Mouse (Mus musculus) embryonic facial prominence, embryonic 10.5 days (tissue): ENCODE measurements around the gene Sdad1. TPM values are rescaled to one million over a fixed set of nuclear protein-coding genes. Genes with fewer than 3 reads are reported as not detected.

ENCODE experiments used
- DNase-seq: peaks from one replicate; pipeline ENCODE4 v3.0.0-alpha.2; 2017; ENCODE audit warnings: low spot score
- H3K27ac ChIP-seq: fragments of 300-500 bp; sonication (generic); replicated peaks from 2 replicates; pipeline ENCODE4 v1.5.1; 2016; ENCODE audit warnings: mild to moderate bottlenecking
- H3K27me3 ChIP-seq: fragments of 300-500 bp; sonication (generic); replicated peaks from 2 replicates; pipeline ENCODE4 v1.6.1; 2016; ENCODE audit warnings: low read depth, mild to moderate bottlenecking; ENCODE audit not compliant: poor library complexity, severe bottlenecking
- H3K36me3 ChIP-seq: fragments of 300-500 bp; sonication (generic); replicated peaks from 2 replicates; pipeline ENCODE4 v1.6.1; 2016; ENCODE audit warnings: mild to moderate bottlenecking, moderate library complexity
- H3K4me1 ChIP-seq: fragments of 300-500 bp; sonication (generic); 2 replicates; pipeline ENCODE4 v1.6.1; 2016
- H3K4me3 ChIP-seq: fragments of 300-500 bp; sonication (generic); 2 replicates; pipeline ENCODE4 v1.5.1; 2016; ENCODE audit warnings: mild to moderate bottlenecking, moderate library complexity
- H3K9me3 ChIP-seq: fragments of 300-500 bp; sonication (generic); 2 replicates; pipeline ENCODE4 v1.6.1; 2016; ENCODE audit warnings: mild to moderate bottlenecking
- WGBS: fragments of 180-500 bp; shearing (Covaris S2); methylation state at CpG from one replicate; pipeline ENCODE4 v1.1.7; 2016; 5-methylcytosine and 5-hydroxymethylcytosine counted together
- polyA plus RNA-seq: library from polyadenylated mRNA; unstranded; fragments of >200 nt; fragmentation: Nextera tagmentation; extraction: Ambion mirVana; gene quantifications from 2 replicates; pipeline ENCODE4 v1.2.1, GENCODE M21; 2016

Gene Sdad1
- polyA plus RNA-seq, 1 experiment from 2014 or later: 53.2 TPM

DNA sequence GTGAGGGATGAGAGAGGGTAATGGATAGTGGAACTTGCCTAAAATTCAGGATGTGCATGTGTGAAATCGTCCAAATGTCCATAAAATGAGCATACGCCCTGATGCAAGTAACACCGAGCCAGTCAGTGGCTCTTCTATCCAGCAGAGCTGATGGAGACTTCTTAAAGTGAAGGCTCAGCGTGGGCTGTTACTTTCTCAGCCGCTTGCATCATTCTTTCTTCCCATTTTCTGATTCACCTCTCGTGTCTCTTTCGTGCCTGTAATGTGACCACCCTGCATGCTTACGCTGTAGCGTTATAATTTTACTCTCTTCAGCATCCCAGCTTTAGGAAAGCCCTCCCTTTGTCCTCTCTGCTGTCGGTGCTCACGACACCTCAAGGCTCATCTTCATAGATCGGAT, 20.8 kb upstream of the Sdad1 start:
- DNase-seq: no peak
- WGBS: 89% methylated on average over 12 of the region's 12 CpGs
- no peak overlapping the region for H3K4me3 ChIP-seq
- H3K9me3 ChIP-seq: no peaks in the 10 kb centered on the region
- no peaks in the 10 kb centered on the region for H3K27me3 ChIP-seq
- no peak overlapping the region for H3K27ac ChIP-seq
- no peaks in the 10 kb centered on the region for H3K4me1 ChIP-seq
- no peaks in the 10 kb centered on the region for H3K36me3 ChIP-seq

GRCm38 (mm10) chr5:92327929-92328328, 17.6 kb upstream of the Sdad1 start, which contains the start of gene Cxcl9:
Gene Cxcl9 (minus strand): TSS chr5:92328079.
- Histone ChIP-seq H3K27ac (no peak within 1 kb of the TSS), H3K9me3 (no peaks in the 10 kb centered on the region), H3K36me3 (no peaks in the 10 kb centered on the region), H3K27me3 (no peaks in the 10 kb centered on the region), H3K4me1 (no peaks in the 10 kb centered on the region), H3K4me3 (no peak within 1 kb of the TSS)
- WGBS: 85% methylated on average over 7 of the region's 7 CpGs
- no peak for DNase-seq

- 87% methylated on average over 6 of the region's 6 CpGs for WGBS
- H3K9me3 ChIP-seq: no peaks in the 10 kb centered on the region
These were observed 17.1 kb upstream of the Sdad1 start for GRCm38 (mm10) chr5:92327367-92327766.

DNA sequence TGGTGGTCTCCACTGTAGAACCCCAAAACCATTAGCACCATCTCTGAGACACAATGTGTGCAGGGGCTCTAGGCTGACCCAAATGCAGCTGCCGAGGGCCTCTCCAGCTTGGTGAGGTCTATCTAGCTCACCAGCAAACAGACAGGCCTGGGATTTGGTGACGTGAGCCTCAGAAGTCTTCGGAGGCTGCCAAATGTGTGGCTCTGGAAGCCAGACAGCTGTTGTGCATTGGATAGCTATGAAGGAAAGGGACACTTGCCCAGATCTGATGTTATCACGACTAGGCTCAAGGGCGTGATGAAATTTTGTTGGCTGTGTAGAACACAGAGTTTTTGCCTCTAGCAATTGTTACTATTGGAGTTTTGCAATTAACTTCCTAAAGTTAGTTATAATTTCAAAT, 13.0 kb upstream of the Sdad1 start:
- no peak for DNase-seq
- Histone ChIP-seq H3K4me3 (no peak overlapping the region), H3K4me1 (no peaks in the 10 kb centered on the region), H3K27ac (no peak overlapping the region), H3K9me3 (no peaks in the 10 kb centered on the region), H3K27me3 (no peaks in the 10 kb centered on the region), H3K36me3 (no peaks in the 10 kb centered on the region)
- 83% methylated on average over 5 of the region's 5 CpGs for WGBS

More at GRCm38 (mm10) chr5:92327367-92327766, 17.1 kb upstream of the Sdad1 start:
- H3K36me3 ChIP-seq: no peaks in the 10 kb centered on the region
- no peaks in the 10 kb centered on the region for H3K4me1 ChIP-seq
- no peak overlapping the region for H3K27ac ChIP-seq
- no peak for DNase-seq
- H3K4me3 ChIP-seq: no peak overlapping the region
- H3K27me3 ChIP-seq: no peaks in the 10 kb centered on the region

GRCm38 (mm10) chr5:92322612-92323011, 12.3 kb upstream of the Sdad1 start:
- Histone ChIP-seq H3K9me3 (no peaks in the 10 kb centered on the region), H3K27me3 (no peaks in the 10 kb centered on the region), H3K27ac (no peak overlapping the region), H3K4me3 (no peak overlapping the region), H3K4me1 (no peaks in the 10 kb centered on the region), H3K36me3 (no peaks in the 10 kb centered on the region)
- DNase-seq: no peak
- 81% methylated on average over 4 of the region's 4 CpGs for WGBS

GRCm38 (mm10) chr5:92321631-92322400, 11.5 kb upstream of the Sdad1 start:
- no peak overlapping the region for H3K27ac ChIP-seq
- H3K9me3 ChIP-seq: no peaks in the 10 kb centered on the region
- H3K4me1 ChIP-seq: no peaks in the 10 kb centered on the region
- no peak for DNase-seq
- H3K27me3 ChIP-seq: no peaks in the 10 kb centered on the region
- no peaks in the 10 kb centered on the region for H3K36me3 ChIP-seq
- H3K4me3 ChIP-seq: no peak overlapping the region
- WGBS: 79% methylated on average over 8 of the region's 8 CpGs

GRCm38 (mm10) chr5:92318596-92318995, 8.3 kb upstream of the Sdad1 start:
- H3K27me3 ChIP-seq: no peaks in the 10 kb centered on the region
- H3K4me1 ChIP-seq: no peaks in the 10 kb centered on the region
- no peak for DNase-seq
- no peak overlapping the region for H3K27ac ChIP-seq
- WGBS: 94% methylated on average over 14 of the region's 14 CpGs
- H3K36me3 ChIP-seq: no peaks in the 10 kb centered on the region
- H3K9me3 ChIP-seq: no peaks in the 10 kb centered on the region
- no peak overlapping the region for H3K4me3 ChIP-seq

DNA sequence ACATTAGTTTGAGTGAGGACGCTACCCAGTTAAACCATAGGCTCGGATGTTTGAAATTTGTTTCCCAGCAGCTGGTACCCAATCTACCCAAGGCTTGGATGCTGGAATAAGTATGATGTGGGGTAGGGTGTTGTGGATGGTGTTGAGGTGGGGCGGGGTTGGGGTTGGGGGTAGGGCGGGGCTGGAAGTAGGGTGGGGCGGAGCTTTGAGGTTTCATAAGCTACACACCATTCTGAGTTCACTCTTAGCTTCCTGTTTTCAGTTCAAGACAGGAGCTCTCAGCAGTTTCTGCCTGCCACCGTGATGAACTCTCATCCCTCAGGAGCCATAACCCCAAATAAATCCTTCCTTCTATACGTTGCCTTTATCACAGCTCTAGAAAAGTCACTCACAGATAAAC, 7.8 kb upstream of the Sdad1 start:
- H3K4me1 ChIP-seq: no peaks in the 10 kb centered on the region

GRCm38 (mm10) chr5:92313776-92314175, 3.5 kb upstream of the Sdad1 start:
- Histone ChIP-seq H3K4me3 (no peak overlapping the region), H3K27ac (no peak overlapping the region), H3K9me3 (no peaks in the 10 kb centered on the region), H3K4me1 (peaks cover 4% of the 10 kb centered on the region), H3K36me3 (no peaks in the 10 kb centered on the region), H3K27me3 (no peaks in the 10 kb centered on the region)
- WGBS: 78% methylated on average over 7 of the region's 7 CpGs
- no peak for DNase-seq

More for the DNA sequence above, 7.8 kb upstream of the Sdad1 start:
- no peak overlapping the region for H3K4me3 ChIP-seq
- H3K9me3 ChIP-seq: no peaks in the 10 kb centered on the region
- no peak overlapping the region for H3K27ac ChIP-seq
- no peaks in the 10 kb centered on the region for H3K27me3 ChIP-seq
- no peaks in the 10 kb centered on the region for H3K36me3 ChIP-seq
- WGBS: 86% methylated on average over 7 of the region's 7 CpGs
- no peak for DNase-seq

DNA sequence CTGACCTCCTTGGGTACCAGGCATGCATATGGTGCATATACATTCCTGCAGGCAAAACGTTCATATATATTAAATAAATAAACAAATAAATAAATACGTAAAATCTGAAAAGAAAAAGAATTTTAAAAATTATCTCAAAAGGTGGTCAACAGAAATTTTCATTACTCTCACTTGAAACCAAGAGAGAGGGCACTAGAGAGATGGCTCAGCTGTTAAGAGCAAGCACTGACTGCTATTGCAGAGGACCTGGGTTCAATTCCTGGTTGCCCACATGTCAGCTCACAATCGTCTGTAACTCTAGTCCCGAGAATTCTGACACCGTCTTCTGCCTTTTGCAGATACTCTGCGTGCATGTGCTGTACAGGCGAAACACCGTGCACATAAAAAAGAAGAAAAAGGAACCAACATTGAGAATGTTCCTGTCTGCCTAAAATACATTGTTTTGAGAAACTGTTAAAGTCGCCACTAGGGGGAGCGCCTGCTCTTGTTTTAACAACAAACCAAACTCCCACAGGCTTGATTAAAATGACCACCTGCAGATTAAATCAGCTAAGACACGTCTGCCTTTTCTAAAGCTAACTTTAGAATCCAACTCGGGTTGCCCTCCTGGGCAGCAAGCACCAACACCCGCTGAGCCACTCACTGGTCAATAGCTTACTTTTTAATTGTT, 1.9 kb upstream of the Sdad1 start:
- WGBS: 15% methylated on average over 13 of the region's 13 CpGs
- Histone ChIP-seq H3K4me1 (peaks cover 12% of the 10 kb centered on the region), H3K9me3 (no peaks in the 10 kb centered on the region), H3K36me3 (peaks cover 7% of the 10 kb centered on the region), H3K27me3 (no peaks in the 10 kb centered on the region), H3K4me3 (no peak overlapping the region), H3K27ac (no peak overlapping the region)
- DNase-seq: peak; percentile 77

- peaks cover 86% of the 10 kb centered on the region for H3K36me3 ChIP-seq
These were observed 6.0 kb downstream of the Sdad1 start for GRCm38 (mm10) chr5:92304291-92304690.

DNA sequence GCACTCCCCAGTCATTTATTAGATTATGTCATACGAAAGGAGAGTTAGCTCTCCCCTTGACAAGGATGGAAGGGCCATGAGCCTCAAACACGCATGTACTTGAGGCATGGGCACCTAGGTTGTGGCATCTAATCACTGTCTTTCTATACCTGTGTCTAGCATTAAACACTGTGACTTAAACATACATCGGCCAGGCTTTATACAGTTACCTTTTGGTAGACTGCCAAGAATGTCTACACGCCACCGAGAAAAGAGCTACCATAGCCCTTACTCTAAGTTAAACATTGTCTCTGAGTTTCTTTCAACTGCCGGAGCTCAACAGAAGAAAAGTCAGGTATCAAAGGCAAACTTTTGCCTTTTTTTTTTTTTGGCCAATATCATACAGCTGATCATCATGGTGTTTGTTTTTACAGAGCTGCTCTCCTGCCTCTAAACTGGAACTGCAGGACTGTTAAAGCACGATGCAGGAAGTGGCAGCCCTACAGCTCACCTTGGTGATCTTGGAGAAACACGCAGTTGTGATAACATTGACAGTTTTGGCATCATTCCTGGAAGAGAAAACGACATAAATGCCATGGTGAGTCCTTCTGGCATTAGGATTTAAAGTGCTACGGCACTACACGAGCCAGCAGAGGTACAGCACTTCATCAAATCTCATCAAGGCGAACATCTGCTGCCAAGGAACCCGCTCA, 8.0 kb downstream of the Sdad1 start:
- no peak overlapping the region for H3K4me3 ChIP-seq
- H3K4me1 ChIP-seq: no peaks in the 10 kb centered on the region
- DNase-seq: no peak
- WGBS: 92% methylated on average over 13 of the region's 13 CpGs
- H3K27me3 ChIP-seq: no peaks in the 10 kb centered on the region
- no peak overlapping the region for H3K27ac ChIP-seq
- no peaks in the 10 kb centered on the region for H3K9me3 ChIP-seq
- peaks cover 98% of the 10 kb centered on the region for H3K36me3 ChIP-seq

More at GRCm38 (mm10) chr5:92304291-92304690, 6.0 kb downstream of the Sdad1 start:
- no peak overlapping the region for H3K4me3 ChIP-seq
- no peak overlapping the region for H3K27ac ChIP-seq
- DNase-seq: no peak
- H3K9me3 ChIP-seq: no peaks in the 10 kb centered on the region
- WGBS: 88% methylated on average over 3 of the region's 3 CpGs
- no peaks in the 10 kb centered on the region for H3K27me3 ChIP-seq
- peaks cover 12% of the 10 kb centered on the region for H3K4me1 ChIP-seq
